Mouse (Mus musculus): Measurements from ENCODE around the gene Slit3.

DNA sequence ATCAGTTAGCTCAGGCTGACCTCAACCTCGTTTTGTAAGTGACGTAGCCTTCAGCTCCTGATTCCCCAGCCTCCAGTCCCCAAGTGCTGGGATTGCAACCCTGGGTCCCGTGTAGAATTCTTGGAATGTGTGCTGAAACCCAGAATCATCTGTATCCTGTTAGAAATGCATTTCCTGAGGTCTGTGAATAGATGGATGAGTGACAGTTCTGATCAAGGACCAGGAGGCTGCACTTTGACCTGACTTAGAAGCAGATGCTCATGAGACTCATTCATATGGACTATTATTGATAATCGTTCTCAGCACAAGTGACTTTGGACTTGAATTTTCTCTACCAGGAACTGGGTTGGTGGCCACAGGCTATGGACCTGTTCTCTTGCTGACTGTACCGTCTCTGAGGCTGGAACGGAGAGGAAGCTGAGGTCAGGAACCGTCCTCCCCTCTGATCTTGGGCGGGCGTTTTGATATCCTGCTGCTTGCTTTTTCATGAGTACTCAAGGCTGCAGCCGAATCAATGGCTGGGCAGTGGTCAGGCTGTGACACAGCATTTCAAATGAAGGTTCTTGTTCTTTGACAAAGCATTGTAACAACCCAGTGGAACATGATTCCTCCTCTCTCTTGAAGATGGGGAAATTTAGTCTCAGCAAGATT, 401.9 kb downstream of the Slit3 start:
- TF ChIP-seq EP300 (IDR thresholded peaks at IDR 0.05; ENCODE audit: low read length), result no peak
- TF ChIP-seq ZMIZ1 (IDR thresholded peaks at IDR 0.05; ENCODE audit: low read depth, low read length), result no peak
- TF ChIP-seq USF2 (conservative IDR thresholded peaks at IDR 0.05; ENCODE audit: low read depth, low read length), result no peak
- no peak for TF ChIP-seq CHD1 (IDR thresholded peaks at IDR 0.05; ENCODE audit: low read depth, low read length)
- TF ChIP-seq NRF1 (IDR thresholded peaks at IDR 0.05; ENCODE audit: low read depth, low read length), result no peak
- no peak for TF ChIP-seq ELF1 (IDR thresholded peaks at IDR 0.05; ENCODE audit: low read depth, low read length)
- no peak for TF ChIP-seq MAZ (IDR thresholded peaks at IDR 0.05; ENCODE audit: low read depth, low read length)
- TF ChIP-seq TCF12 (IDR thresholded peaks at IDR 0.05; ENCODE audit: low read depth, low read length), result no peak
